Mouse (Mus musculus) common myeloid progenitor, adult 5-6 weeks (primary cell): ENCODE measurements around the gene Fbxw14. TPM values are rescaled to one million over a fixed set of nuclear protein-coding genes. Genes with fewer than 3 reads are reported as not detected.
"Not testable (repeated sequence)": the region's sequence is repeated elsewhere in the genome, so short reads cannot be mapped to it uniquely, and the experiment has no call there.

Source experiments
- ATAC-seq: replicated peaks from 2 replicates; pipeline ENCODE4 v1.8.0; 2016; ENCODE audit warnings: low read depth, mild to moderate bottlenecking, moderate TSS enrichment, inconsistent platforms; ENCODE audit not compliant: poor library complexity, severe bottlenecking
- total RNA-seq: library from RNA; stranded (forward); fragments of 200-1000, 187-1606 nt; gene quantifications from 2 replicates; pipeline ENCODE4 v1.2.3, GENCODE M21; 2017

Gene Fbxw14
- not detected in 2 replicates for total RNA-seq

GRCm38 (mm10) chr9:109287576-109287975 lies at the start of gene Fbxw14:
Fbxw14 (minus strand) TSS chr9:109287676.
- ATAC-seq: not testable (repeated sequence)

DNA sequence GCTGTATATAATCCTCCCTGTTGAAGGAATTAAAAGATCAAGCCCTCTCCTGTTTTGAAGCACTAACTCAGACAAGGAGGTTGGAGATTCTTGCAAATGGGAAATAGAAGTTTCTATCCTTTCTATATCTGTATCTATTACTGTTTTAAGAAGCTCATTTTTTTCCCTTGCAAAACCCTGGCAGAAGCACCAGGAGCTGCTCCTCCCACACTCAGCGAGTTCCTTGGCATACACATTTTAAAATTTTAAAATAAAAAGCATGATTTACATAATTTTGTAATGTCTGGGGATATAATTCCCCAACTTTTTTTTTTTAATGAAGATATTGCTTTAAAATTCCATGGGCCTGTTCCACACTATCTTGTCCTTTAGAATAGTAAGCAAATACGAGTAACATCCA lies 24.4 kb downstream of the Fbxw14 start:
- no peak for ATAC-seq

DNA sequence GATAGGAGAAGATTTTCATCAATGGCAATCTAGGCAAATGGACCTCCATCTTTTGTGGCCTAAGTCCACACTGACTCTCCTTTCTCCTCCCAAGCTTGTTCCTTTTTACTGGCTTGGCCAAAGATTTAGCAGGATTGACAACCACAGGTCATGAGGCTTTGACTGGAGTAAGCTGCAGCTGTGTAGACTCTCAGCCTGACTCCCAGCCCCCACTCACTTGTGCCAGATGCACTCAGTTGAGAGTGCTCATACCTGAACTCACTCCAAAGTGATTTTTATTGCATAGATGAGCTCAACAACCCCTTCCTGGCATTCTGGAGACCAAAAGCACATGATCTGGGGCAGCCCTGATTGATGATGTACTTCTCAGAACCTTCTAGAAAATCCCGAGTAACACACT lies 52.8 kb downstream of the Fbxw14 start, which contains the start of gene Fbxw20:
TSS of gene Fbxw20 (minus strand) at position 101 of the 400 bp plus-strand sequence.
- ATAC-seq: no peak

Other genes starting within 250 kb of the Fbxw14 start
- gene Shisa5, start 249.1 kb downstream of the Fbxw14 start, total RNA-seq: 49.7 and 54.1 TPM in 2 replicates
- gene Trex1, start 227.9 kb downstream of the Fbxw14 start, total RNA-seq: 13.3 and 16.1 TPM in 2 replicates
- 20.6 and 22.5 TPM in 2 replicates for gene Atrip, start 213.6 kb downstream of the Fbxw14 start, total RNA-seq
- 14.9 and 19.0 TPM in 2 replicates for gene Ccdc51, start 205.2 kb downstream of the Fbxw14 start, total RNA-seq
- 126 and 146 TPM in 2 replicates for gene Tma7, start 205.1 kb downstream of the Fbxw14 start, total RNA-seq
- gene Plxnb1, start 192.3 kb downstream of the Fbxw14 start, total RNA-seq: 0.14 TPM in 1 of 2 replicates, not detected in the other
- gene Fbxw21, start 125.6 kb downstream of the Fbxw14 start, total RNA-seq: not detected in 2 replicates
- not detected in 2 replicates for gene Fbxw13, start 91.7 kb downstream of the Fbxw14 start, total RNA-seq
- gene Fbxw20, start 52.9 kb downstream of the Fbxw14 start, total RNA-seq: not detected in 2 replicates
- not detected in 2 replicates for gene Fbxw28, start 52.0 kb upstream of the Fbxw14 start, total RNA-seq
- not detected in 2 replicates for gene Fbxw22, start 116.6 kb upstream of the Fbxw14 start, total RNA-seq
- not detected in 2 replicates for gene Fbxw16, start 161.5 kb upstream of the Fbxw14 start, total RNA-seq
- gene Fbxw19, start 208.2 kb upstream of the Fbxw14 start, total RNA-seq: not detected in 2 replicates